Mouse (Mus musculus): Measurements from ENCODE around the gene H2-Eb2.
A peak's percentile ranks its signal among the peaks of the same experiment; 100 is the strongest.
"Not testable (repeated sequence)": the region's sequence is repeated elsewhere in the genome, so short reads cannot be mapped to it uniquely, and the experiment has no call there.

The H2-Eb2 gene

DNA sequence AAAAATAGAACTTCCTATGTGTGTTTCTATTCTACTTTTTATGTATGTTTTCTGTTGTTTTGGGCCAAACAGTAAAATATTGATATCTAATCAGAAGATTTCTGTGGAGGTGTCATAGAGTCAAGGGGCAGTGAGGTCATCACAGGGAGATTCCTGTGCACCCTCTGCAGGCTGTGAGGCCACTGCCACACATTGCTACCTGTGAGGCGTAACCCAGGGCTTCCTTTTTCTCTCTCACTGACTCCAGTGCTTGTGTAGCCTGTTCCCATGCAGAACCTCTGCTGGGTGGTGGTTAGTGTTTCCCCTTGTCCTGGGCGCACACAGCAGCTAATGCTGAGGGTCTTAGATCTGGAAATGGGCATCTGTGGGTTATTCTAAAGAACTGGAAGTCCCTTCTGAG lies 19.1 kb upstream of the H2-Eb2 start:
- no peak for DNase-seq (ENCODE audit: low spot score)

DNA sequence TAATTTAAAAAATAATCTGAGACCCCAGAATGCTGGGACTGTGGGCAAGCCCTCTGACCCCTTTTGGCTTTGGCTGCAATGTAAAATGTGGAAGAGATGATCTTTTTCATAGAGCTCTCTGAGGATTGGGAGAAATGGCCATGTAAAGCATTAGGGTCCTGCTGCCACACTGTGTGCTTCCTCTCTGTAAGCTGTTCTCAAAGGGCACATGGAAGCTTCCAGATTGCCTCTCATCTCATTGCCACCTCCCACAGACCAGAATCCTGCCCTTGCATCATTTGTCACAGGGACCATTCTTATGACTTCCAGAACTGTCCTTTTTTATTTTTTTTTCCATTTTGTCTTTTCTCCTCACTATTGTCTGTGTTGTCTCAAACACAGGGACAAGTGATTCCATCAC lies 18.2 kb upstream of the H2-Eb2 start:
- no peak for DNase-seq (ENCODE audit: low spot score)

DNA sequence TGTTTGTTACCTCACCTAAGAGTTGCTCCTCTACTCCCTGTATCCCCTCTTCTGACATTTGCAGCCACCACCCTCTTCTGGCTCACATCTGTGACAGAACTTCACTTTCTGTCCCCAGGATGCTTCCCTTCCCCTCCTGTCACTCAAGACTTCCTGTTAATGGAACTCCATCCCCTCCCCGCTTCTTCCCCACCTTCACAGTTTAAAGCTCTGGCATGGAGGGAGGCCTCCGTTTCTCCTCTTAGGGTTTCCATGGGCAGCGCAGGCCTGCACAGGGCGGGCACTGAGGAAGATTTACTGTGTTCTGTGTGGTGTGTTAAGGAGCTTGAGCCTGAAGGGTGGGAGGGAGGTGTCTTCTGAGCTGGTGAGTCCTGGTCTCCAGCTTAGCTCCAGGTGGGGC lies 17.3 kb upstream of the H2-Eb2 start:
- no peak for DNase-seq (ENCODE audit: low spot score)

DNA sequence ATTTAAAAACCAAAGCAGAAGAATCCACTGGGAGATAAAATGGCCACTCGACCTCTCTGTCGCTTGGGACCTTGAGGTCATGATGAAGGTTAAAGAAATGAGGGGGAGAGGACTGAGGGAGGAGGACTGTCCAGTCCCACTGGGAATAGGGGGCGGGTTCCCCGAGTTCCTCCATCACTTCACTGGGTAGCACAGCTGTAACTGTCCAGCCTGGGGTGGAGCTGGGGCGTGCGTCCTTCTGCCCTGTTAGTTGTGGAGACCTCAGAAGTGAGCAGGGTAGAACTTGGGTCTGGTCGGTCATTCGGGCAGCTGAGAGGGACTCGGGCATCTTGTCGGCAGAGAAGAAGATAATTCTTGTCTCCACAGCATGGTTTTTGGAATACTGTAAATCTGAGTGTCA lies 16.2 kb upstream of the H2-Eb2 start:
- no peak for DNase-seq (ENCODE audit: low spot score)

DNA sequence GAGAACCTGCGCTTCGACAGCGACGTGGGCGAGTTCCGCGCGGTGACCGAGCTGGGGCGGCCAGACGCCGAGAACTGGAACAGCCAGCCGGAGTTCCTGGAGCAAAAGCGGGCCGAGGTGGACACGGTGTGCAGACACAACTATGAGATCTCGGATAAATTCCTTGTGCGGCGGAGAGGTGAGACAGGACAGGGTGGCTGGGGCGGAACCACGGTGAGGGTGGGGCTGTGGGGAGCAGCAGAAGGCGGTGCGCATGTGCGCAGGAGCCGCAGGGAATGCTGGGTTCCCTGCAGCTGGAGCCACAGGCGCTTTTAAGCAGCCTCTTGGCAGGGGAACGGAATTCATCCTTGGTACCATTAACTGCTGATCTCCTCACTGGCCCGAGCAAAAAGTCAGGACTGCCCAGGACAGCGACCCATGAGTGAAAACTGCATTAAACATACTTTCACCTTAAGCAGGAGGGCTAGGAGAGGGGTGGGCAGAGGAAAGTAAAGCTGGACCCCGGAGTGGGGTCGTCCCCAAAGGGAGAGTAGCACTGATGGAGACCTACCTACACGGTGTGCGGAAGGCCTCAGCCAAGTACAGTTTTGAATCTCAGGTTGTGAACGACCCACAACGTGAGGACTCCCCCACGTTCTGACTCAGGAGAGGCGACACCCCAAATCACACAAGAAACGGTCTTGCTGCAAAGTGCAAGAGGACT lies 15.6 kb upstream of the H2-Eb2 start:
- DNase-seq (ENCODE audit: low spot score): peak; percentile 42

DNA sequence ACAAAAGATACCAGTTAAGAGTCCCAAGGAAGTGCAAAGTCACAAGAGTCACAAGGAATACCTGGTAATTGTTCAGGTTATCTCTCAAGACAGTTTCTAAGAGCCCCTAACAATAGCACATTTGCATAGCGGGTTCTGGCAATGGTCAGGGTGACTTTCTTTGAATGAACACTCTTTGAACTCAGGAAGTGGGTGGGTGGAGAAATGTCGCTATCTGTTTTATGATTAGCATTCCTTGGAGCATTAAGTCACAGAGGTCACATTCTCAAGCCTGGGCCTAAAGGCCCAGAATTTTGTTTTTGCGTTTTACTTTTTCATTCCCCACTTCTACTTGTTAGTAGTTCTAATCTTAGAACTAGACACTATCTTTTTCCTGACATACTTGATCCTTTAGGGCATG lies 14.9 kb upstream of the H2-Eb2 start:
- not testable (repeated sequence) for DNase-seq (ENCODE audit: low spot score)

DNA sequence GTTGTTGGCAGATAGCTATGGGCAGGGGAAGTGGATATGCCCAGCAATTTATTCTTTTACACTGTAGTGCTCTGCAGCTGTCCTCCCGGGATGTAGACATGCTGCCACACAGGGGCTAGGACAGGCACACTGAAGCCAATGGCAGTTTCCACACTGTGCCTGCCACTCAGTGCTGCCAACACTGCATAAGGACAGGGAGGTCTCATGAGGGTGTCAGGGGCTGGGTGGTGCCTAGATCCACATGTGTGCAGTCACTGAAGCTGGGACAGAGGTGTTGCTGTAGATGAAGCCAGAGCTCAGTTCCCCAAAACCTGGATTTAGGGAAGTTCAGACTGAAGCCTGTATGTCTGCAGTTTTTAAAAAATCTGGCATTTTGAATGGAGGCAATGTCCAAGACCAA lies 13.3 kb upstream of the H2-Eb2 start:
- no peak for DNase-seq (ENCODE audit: low spot score)

DNA sequence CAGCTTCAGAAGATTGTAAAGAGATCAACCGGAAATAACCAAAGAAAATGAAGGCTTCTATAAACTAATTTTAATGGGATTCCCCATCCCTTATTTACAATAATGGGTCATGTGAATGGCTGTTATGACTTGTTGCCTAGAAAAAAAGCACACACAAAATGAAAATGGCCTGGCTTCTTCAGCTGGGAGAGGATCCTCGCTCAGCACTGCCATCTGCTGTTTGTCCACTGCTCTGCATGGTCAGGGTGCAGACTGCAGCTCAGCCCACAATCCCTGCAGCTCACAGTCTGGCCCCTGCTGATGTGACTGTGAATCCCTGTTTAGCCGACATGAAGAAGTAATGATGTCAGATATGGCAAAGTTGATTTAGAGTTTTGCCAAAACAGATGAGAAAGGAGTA lies 12.1 kb upstream of the H2-Eb2 start:
- DNase-seq (ENCODE audit: low spot score): peak; percentile 27

DNA sequence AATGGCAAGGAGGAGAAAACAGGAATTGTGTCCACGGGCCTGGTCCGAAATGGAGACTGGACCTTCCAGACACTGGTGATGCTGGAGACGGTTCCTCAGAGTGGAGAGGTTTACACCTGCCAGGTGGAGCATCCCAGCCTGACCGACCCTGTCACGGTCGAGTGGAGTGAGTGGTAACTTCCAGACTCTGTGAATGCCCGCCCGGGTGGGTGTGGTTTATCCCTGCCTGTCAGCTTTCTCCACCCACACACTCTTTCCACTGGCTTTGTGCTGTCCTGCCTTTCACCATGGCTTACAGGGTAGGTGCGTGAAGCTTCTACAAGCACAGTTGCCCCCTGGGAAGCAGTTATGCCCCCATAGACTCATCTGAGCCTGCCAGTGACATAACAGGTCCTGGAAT lies 11.2 kb upstream of the H2-Eb2 start:
- DNase-seq (ENCODE audit: low spot score): no peak

DNA sequence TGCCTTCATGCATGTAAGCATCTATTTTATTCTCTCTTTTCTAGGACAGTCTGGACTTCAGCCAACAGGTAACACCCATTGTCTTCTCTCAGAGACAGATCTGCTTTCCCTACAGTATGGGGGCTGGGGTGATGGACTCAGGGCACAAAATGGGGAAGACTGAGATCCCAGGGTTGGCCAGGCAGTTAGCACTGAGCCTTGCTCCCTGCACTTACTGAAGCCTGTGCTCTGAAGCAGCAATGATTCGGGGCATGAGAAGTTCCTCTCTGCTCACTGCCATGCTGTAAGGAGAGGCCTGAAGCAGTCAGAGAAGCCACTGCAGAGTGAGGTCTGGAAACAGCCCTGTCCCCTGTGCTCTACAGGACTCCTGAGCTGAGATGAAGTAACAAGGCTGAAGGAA lies 10.0 kb upstream of the H2-Eb2 start:
- no peak for DNase-seq (ENCODE audit: low spot score)

DNA sequence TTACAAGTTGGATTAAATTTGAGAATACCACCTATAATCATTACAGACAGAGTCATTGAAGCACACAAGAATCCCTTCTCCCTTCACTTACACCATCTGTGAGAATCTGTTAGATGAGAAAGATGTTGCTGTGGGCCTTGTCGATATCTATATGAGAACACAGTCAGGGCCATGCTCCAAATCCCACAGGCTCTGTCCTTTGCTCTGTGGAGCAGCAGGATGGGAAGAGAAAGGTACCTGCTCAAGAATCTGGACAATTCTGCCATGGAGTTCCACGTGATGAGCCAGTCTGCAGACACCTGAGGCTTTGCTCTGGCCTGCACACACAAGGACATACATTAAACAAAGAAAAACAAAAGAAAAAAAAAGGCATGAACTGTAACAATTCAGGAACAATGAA lies 8.8 kb upstream of the H2-Eb2 start:
- DNase-seq (ENCODE audit: low spot score): no peak

DNA sequence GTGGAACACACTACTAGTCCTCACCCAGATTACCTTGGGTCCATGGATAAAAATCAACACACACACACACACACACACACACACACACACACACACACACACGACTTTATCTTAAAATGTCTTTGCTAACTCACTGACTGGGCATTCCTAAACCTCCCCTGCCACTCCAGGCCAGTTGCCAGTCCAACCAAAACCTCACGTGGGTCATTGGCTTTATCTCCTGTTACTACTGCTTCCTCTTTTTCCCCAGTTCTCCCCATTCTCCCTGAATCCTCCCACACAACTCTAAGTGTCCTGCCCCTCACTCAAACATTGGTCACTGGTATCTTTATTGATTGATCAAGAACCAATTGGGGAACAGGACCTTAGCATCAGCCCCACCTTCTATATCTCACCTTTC lies 8.2 kb upstream of the H2-Eb2 start:
- no peak for DNase-seq (ENCODE audit: low spot score)

DNA sequence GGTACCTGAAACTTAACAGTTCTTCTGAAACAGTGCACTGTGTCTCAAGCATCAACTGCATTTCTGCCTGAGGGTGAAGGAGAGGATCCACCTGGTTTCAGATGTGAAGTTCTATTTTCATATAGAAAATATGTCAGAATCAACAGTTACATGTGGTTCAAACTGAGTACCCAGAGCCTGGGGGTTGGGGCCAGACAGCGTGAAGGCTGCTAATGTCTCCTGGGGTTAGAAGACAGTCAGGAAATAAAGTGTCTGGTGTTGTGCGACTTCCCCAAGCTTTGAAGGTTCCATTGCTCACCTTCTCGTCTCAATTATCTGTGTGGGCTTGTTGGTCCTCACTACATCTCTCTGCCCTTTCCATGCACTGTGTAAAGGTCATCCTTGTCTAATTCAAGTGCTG lies 908 bp downstream of the H2-Eb2 start:
- no peak for DNase-seq (ENCODE audit: low spot score)

DNA sequence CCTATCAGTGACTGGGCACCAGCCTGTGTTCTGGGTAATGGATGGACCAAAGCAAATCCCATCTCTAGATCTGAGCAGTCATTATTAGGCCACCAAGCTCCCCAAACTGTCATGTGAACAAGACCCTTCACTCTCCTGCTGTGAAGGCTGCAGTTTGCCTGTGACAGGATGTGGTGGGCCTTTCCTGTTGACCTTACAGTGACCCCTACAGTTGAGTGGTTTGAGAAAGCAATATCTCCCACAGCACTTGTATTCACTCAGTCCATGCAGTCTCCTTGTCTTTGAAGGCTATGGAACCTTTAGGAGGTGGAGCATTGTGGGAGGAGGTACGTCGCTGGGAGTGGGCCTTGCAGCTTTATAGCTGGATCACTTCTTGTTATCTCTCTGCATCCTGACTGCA lies 4.3 kb downstream of the H2-Eb2 start:
- DNase-seq (ENCODE audit: low spot score): no peak

DNA sequence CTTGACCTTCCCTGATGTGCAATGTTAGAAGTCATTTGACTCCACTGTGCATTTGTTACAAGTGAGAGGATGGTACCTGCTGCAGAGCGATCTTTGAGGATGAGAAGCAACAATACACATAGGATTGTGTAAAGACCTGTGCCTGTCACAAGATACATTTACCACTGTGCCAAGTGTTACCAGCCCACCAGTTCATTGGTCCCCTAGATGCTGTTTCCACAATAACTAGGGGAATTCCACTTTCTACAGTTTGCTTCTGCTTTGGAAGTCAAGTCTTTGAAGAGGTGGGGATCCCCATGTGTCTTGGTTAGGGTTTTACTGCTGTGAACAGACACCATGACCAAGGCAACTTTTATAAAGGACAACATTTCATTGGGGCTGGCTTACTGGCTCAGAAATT lies 5.7 kb downstream of the H2-Eb2 start:
- DNase-seq (ENCODE audit: low spot score): no peak

DNA sequence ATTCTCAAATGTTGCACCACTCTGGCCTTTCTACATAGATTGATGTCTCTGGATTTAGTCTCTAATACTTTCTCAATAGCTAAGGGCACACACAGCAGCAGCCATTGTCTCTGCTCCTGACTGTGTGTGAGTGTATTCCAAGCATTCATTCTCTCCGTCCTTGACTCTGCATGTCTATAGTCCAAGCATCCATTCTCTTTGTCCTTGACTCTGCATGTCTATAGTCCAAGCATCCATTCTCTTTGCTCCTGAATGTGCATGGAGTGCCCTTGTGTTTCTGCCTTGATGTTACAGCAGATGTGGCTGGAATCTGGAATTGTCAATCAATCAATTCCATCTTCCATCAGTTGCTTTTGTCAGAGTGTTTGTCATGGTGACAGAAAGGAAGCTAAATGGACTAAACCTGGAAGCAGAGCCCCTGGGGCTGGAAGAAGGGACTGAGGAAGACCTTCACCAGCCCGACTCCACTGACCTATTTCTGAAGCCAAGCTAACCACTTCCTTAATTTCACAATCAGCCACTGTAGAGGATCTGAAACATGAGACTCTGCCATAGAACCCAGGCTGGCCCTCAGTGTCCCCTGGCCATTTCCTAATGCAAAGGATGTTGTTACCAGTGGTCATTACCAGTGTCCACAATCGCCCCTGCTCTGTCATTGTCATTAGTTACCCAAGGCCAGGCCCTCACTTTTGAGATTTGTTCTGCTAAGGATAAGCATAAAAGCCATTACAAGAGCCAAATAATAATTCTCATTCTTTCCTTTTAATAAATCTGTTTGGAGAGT lies 15.3 kb downstream of the H2-Eb2 start:
- DNase-seq (ENCODE audit: low spot score): no peak

DNA sequence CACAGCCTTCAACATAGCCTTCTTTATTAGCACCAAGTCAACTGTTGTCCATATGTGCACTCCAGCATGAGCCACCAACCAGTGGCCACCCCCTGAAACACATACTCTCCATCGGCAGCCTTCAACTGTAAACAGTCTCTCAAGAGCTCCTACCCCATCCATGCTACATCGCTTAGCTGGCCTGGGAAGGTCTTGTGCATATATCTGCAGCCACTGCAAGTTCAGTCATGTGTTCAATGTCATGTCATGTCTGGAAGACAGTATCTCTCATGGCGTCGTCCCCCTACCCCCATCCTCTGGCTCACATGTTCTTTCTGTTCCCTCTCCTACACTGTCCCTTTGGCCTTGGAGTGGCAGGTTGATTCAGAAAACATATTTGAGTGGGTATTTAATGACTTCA lies 19.4 kb downstream of the H2-Eb2 start:
- DNase-seq (ENCODE audit: low spot score): no peak

DNA sequence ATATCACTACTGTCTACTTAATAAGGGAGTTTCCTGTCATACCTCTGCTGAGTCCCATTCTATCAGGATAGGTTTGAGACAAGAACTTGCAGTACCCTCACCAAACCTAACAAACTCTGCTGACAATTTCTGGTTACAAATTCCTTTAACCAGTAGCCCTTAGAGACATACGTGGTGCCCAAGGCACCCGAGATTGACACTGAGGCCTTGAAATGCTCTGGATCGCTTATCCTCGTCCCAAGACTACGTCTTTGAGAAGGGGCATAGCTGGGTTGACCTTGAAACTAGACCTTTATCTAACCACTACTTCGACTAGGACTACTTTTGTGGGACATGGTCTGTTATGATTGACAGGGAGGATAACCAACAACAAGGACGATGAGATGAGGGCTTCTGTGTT lies 20.0 kb downstream of the H2-Eb2 start:
- DNase-seq (ENCODE audit: low spot score): no peak

DNA sequence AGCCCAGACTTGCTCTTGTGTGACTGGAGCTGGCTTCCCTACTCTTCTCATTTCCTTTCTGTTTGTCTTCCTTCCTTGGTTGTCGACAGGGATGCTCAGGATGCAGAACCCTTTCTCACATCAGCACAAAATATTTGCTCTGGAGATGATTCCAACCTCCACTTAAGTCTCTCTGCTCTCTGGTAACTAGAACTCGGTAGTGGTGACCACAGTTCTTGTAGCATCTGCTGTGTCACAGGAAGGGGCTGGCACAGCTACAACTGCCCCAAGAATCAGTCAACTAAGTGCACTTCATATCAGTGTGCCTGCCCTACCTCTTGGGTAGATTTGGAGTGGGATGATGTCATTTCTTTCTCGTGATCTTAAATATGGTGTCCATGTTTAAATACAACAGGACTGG lies 20.6 kb downstream of the H2-Eb2 start:
- DNase-seq (ENCODE audit: low spot score): no peak

DNA sequence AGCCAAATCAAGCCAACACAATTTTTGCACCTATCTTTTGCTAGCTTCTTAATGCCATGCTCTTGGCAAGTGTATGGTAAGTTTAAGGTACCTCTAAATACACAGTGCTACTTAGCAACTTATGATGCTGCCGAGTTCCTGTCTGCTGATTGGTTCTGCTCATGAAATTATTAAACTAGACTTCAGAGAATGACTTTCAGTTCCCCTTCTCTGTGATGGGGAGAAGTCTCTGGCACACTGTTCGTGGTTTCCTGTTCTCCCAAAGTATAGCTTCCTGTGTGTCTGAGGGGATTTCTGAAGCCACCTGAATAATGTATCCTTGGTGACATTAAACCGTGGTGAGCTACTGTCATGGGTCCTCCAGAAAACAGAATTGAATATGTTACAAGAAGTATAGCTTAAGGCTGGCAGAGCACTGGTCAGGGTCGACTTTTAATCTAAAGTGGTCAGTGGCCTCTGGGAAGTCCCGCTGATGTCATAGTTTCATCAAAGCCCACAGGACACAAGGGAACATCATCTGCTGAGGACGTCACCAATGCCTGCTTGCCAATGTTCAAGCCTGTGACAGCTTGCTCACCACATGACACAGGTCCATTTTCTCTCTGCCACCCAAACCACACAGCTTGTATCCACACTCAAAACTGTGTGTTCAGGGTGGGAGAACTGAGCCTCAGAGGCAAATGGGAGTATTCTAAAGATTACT lies 22.3 kb downstream of the H2-Eb2 start:
- DNase-seq (ENCODE audit: low spot score): peak; percentile 15

DNA sequence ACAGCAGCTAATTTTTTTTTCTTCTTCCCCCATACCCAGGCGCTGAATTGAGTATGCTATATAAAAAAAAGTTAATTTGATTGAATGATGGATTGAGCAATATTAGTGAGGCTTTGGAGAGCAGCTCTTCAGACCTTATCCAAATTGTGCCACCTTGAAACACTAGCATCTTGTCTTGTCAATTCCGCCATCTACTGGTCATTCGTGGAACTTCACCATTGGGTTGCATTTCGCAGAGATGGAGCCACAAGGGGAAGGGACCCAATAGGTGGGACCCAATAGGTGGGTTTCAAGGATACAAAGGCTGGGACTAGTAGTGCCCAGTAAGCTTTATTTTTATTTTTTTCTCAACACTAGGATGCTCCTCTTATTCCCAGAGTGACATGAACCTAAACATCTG lies 24.0 kb downstream of the H2-Eb2 start:
- DNase-seq (ENCODE audit: low spot score): peak; percentile 66

DNA sequence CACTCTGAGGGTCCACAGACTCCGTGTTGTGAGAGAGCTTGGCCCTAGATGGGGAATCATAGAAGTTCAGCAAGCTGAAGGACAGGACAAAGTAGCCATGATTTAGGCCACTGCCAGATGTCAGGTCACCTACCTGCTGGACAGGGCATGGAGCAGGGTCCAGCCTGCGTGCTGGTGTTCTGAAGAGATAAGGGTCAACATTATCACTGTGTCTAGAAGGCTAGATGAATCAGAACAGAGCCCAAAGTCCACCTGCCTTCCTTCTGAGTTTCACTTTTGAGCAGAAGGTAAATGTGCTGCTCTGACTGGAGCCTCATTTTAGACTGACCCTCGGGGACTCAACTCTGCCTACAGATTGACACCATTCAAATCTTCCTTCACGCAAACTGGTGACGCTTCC lies 29.1 kb downstream of the H2-Eb2 start, which contains the start of gene Btnl2:
TSS of gene Btnl2 (plus strand) at position 284 of the 400 bp plus-strand sequence.
- no peak for DNase-seq (ENCODE audit: low spot score)

DNA sequence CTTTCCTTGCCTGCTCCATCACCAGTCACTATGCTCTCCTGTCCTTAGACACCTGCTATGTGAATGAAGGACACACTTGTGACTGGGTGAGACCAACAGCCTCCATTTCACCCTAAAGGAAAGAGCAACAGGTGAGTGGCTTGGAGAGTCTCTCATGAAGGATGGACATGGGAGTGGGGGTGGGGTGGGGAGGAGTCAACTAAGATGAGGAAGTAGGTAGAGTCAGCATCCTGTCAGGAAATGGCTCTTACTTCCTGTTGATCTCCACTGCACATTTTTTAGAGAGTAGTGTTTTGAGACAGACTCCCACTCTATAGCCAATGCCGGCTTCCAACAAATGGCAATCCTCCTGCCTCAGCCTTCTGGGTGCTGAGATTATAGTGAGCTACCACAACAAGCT lies 29.5 kb downstream of the H2-Eb2 start:
- no peak for DNase-seq (ENCODE audit: low spot score)

Data from c-Kit-positive CD71-positive TER-119-positive erythroid progenitor cells, embryonic 14.5 days (primary cell).